Mouse (Mus musculus) embryonic facial prominence, embryonic 11.5 days (tissue): Measurements from ENCODE around the gene S100a14. TPM values are rescaled to one million over a fixed set of nuclear protein-coding genes. Genes with fewer than 3 reads are reported as not detected.

Experiments
- ATAC-seq: fragments of 200-750 bp; cut with Nextera tagmentation; replicated peaks from 2 replicates; pipeline ENCODE4 v1.8.0; 2017; ENCODE audit warnings: low read depth; ENCODE audit not compliant: insufficient number of reproducible peaks, low FRiP score, low TSS enrichment
- DNase-seq: peaks from one replicate; pipeline ENCODE4 v3.0.0-alpha.2; 2015; ENCODE audit warnings: low spot score
- H3K27ac ChIP-seq: fragments of 300-500 bp; sonication (generic); replicated peaks from 2 replicates; pipeline ENCODE4 v1.5.1; 2014; ENCODE audit warnings: mild to moderate bottlenecking, low read depth, low read length, control low read depth
- H3K27me3 ChIP-seq: fragments of 300-500 bp; sonication (generic); 2 replicates; pipeline ENCODE4 v1.6.1; 2014; ENCODE audit warnings: mild to moderate bottlenecking, low read length, moderate library complexity, mixed read lengths; ENCODE audit not compliant: control insufficient read depth, insufficient read depth
- H3K36me3 ChIP-seq: fragments of 300-500 bp; sonication (generic); replicated peaks from 2 replicates; pipeline ENCODE4 v1.6.1; 2014; ENCODE audit warnings: low read depth, mild to moderate bottlenecking, low read length, moderate library complexity, mixed read lengths; ENCODE audit not compliant: control insufficient read depth, insufficient read depth
- H3K4me1 ChIP-seq: fragments of 300-500 bp; sonication (generic); 2 replicates; pipeline ENCODE4 v1.6.1; 2014; ENCODE audit warnings: low read length, mixed read lengths; ENCODE audit not compliant: control insufficient read depth, insufficient read depth
- H3K4me2 ChIP-seq: fragments of 300-500 bp; sonication (generic); 2 replicates; pipeline ENCODE4 v1.6.1; 2014; ENCODE audit warnings: low read depth, mild to moderate bottlenecking, control low read depth, low read length, moderate library complexity
- H3K4me3 ChIP-seq: fragments of 300-500 bp; sonication (generic); 2 replicates; pipeline ENCODE4 v1.5.1; 2014; ENCODE audit warnings: low read depth, low read length, control low read depth
- H3K9ac ChIP-seq: fragments of 300-500 bp; sonication (generic); replicated peaks from 2 replicates; pipeline ENCODE4 v1.6.1; 2014; ENCODE audit warnings: mild to moderate bottlenecking, control low read depth, low read length
- H3K9me3 ChIP-seq: fragments of 300-500 bp; sonication (generic); replicated peaks from 2 replicates; pipeline ENCODE4 v1.6.1; 2016; ENCODE audit warnings: mild to moderate bottlenecking, low read length, inconsistent platforms, mixed read lengths; ENCODE audit not compliant: control insufficient read depth
- WGBS: fragments of 180-500 bp; shearing (Covaris S2); extraction: QIAGEN DNeasy Blood & Tissue Kit; methylation state at CpG from one replicate; pipeline ENCODE4 v1.1.7; 2014; 5-methylcytosine and 5-hydroxymethylcytosine counted together
- polyA plus RNA-seq: library from polyadenylated mRNA; unstranded; fragments of >200 nt; fragmentation: Nextera tagmentation; extraction: Ambion mirVana; gene quantifications from 2 replicates; pipeline ENCODE4 v1.2.1, GENCODE M21; 2014

S100a14 gene
- polyA plus RNA-seq, 1 experiment from 2014 or later: 0.32 TPM

- H3K27me3 ChIP-seq: no peaks in the 10 kb centered on the region
- no peak for DNase-seq
- H3K36me3 ChIP-seq: no peaks in the 10 kb centered on the region
- ATAC-seq: 0 out of 2 replicates have a peak, but pooled peaks have one; percentile 18
- no peak overlapping the region for H3K4me2 ChIP-seq
- no peaks in the 10 kb centered on the region for H3K9me3 ChIP-seq
- H3K4me3 ChIP-seq: no peak overlapping the region
- no peaks in the 10 kb centered on the region for H3K4me1 ChIP-seq
- H3K27ac ChIP-seq: no peak overlapping the region
- WGBS: 88% methylated on average over 2 of the region's 2 CpGs
- H3K9ac ChIP-seq: no peak overlapping the region
Measured at GRCm38 (mm10) chr3:90550421-90550790, 23.8 kb downstream of the S100a14 start.

- no peak overlapping the region for H3K9ac ChIP-seq
- no peaks in the 10 kb centered on the region for H3K36me3 ChIP-seq
- ATAC-seq (no peak), DNase-seq (no peak)
- no peaks in the 10 kb centered on the region for H3K9me3 ChIP-seq
- 72% methylated on average over 2 of the region's 2 CpGs for WGBS
- H3K27me3 ChIP-seq: no peaks in the 10 kb centered on the region
- H3K4me1 ChIP-seq: no peaks in the 10 kb centered on the region
- H3K4me2 ChIP-seq: no peak overlapping the region
- no peak overlapping the region for H3K4me3 ChIP-seq
- H3K27ac ChIP-seq: no peak overlapping the region
Measured at GRCm38 (mm10) chr3:90552231-90552630, 25.6 kb downstream of the S100a14 start.

- Histone ChIP-seq H3K9ac (no peak overlapping the region), H3K4me1 (no peaks in the 10 kb centered on the region), H3K9me3 (no peaks in the 10 kb centered on the region), H3K27me3 (no peaks in the 10 kb centered on the region), H3K27ac (no peak overlapping the region), H3K36me3 (no peaks in the 10 kb centered on the region), H3K4me3 (no peak overlapping the region), H3K4me2 (no peak overlapping the region)
- 64% methylated on average over 5 of the region's 5 CpGs for WGBS
- ATAC-seq: no peak
- DNase-seq: no peak
Measured at GRCm38 (mm10) chr3:90555954-90556353, 29.3 kb downstream of the S100a14 start.

- Histone ChIP-seq H3K27me3 (no peaks in the 10 kb centered on the region), H3K9ac (no peak within 1 kb of the TSS), H3K4me2 (no peak within 1 kb of the TSS), H3K36me3 (no peaks in the 10 kb centered on the region), H3K4me3 (no peak within 1 kb of the TSS), H3K27ac (no peak within 1 kb of the TSS), H3K9me3 (no peaks in the 10 kb centered on the region), H3K4me1 (no peaks in the 10 kb centered on the region)
- WGBS: 79% methylated on average over 6 of the region's 6 CpGs
- no peak for DNase-seq
- ATAC-seq: no peak
Measured at GRCm38 (mm10) chr3:90560008-90560628, 33.5 kb downstream of the S100a14 start, which contains the start of gene S100a3. Gene S100a3, plus strand, starts transcription at chr3:90560578.

- WGBS: 86% methylated on average over 5 of the region's 5 CpGs
- Histone ChIP-seq H3K4me2 (no peak overlapping the region), H3K4me1 (no peaks in the 10 kb centered on the region), H3K9ac (no peak overlapping the region), H3K4me3 (no peak overlapping the region), H3K36me3 (no peaks in the 10 kb centered on the region), H3K27me3 (no peaks in the 10 kb centered on the region), H3K27ac (no peak overlapping the region), H3K9me3 (no peaks in the 10 kb centered on the region)
- no peak for ATAC-seq
- no peak for DNase-seq
Measured at GRCm38 (mm10) chr3:90574691-90575090, 48.0 kb downstream of the S100a14 start.

GRCm38 (mm10) chr3:90575320-90575719, 48.7 kb downstream of the S100a14 start:
- H3K4me2 ChIP-seq: no peak overlapping the region
- H3K27me3 ChIP-seq: no peaks in the 10 kb centered on the region
- ATAC-seq (no peak), DNase-seq (no peak)
- no peak overlapping the region for H3K9ac ChIP-seq
- no peak overlapping the region for H3K27ac ChIP-seq
- no peak overlapping the region for H3K4me3 ChIP-seq
- no peaks in the 10 kb centered on the region for H3K4me1 ChIP-seq
- 90% methylated on average over 3 of the region's 3 CpGs for WGBS
- no peaks in the 10 kb centered on the region for H3K9me3 ChIP-seq
- H3K36me3 ChIP-seq: no peaks in the 10 kb centered on the region

- Histone ChIP-seq H3K9ac (no peak overlapping the region), H3K27ac (no peak overlapping the region), H3K9me3 (no peaks in the 10 kb centered on the region), H3K4me1 (no peaks in the 10 kb centered on the region), H3K4me2 (no peak overlapping the region), H3K4me3 (no peak overlapping the region), H3K36me3 (no peaks in the 10 kb centered on the region), H3K27me3 (no peaks in the 10 kb centered on the region)
- DNase-seq (no peak), ATAC-seq (no peak)
- 73% methylated on average over 10 of the region's 10 CpGs for WGBS
Measured at GRCm38 (mm10) chr3:90576351-90577001, 49.8 kb downstream of the S100a14 start.
